Comparison of ENCODE assay signal across 8 mouse cellular contexts in genomic region chr8:94152513-94153300, GRCm38 (mm10). TPM values are rescaled to one million over a fixed set of nuclear protein-coding genes. Genes with fewer than 3 reads are reported as not detected.
A peak's percentile ranks its signal among the peaks of the same experiment; 100 is the strongest.
DNase-seq lines count a peak whose midpoint lies in the region; ATAC-seq and TF ChIP-seq lines count a peak whose summit lies in the region.

Gene Mt3, plus strand, starts transcription at chr8:94152607.

- H3K27ac ChIP-seq in CH12.LX (ENCODE audit: insufficient read depth, low read depth): peak within 1 kb of the TSS; percentile 79
- peak within 1 kb of the TSS; percentile 76 for H3K27ac ChIP-seq in forebrain, embryonic 10.5 days
- H3K27ac ChIP-seq in heart, embryonic 15.5 days: no peak within 1 kb of the TSS
- peak within 1 kb of the TSS; percentile 87 for H3K27ac ChIP-seq in liver, embryonic 14.5 days

- DNase-seq in CH12.LX (ENCODE audit: extremely low read depth): no peak
- peak; percentile 96 for DNase-seq in brain, adult 2 months (ENCODE audit: low read depth, low spot score)
- DNase-seq in forebrain, embryonic 10.5 days (ENCODE audit: extremely low spot score, low spot score): peak; percentile 63
- DNase-seq in kidney, postnatal 4 days: peak; percentile 60 to 76
- DNase-seq in liver, embryonic 14.5 days (ENCODE audit: low read depth in 3 of 3, low spot score in 3 of 3): no peak
- peak; percentile 83 for DNase-seq in retina, postnatal 1 day

- dilution Hi-C loops in CH12.LX (cut with MboI; ENCODE audit: extremely low pct_ligation_motif_present, extremely low pct_unique_long_range_greater_than_20kb, low sequenced_read_pairs): no loop called here

- TF ChIP-seq POLR2A in CH12.LX (IDR thresholded peaks at IDR 0.05; ENCODE audit: low read depth, low read length): peak; percentile 77

- TF ChIP-seq RAD21 in CH12.LX (IDR thresholded peaks at IDR 0.05; ENCODE audit: low read depth, low read length): peak; percentile 50

- H3K4me3 ChIP-seq in CH12.LX (replicated peaks in 1 of 3; ENCODE audit: low read depth in 2 of 3, low read length in 2 of 3, poor library complexity in 1 of 3): peak within 1 kb of the TSS in 2 of 3 experiments; percentile 37 to 58
- peak within 1 kb of the TSS; percentile 51 for H3K4me3 ChIP-seq in forebrain, embryonic 10.5 days
- H3K4me3 ChIP-seq in heart, embryonic 15.5 days: peak within 1 kb of the TSS; percentile 55
- no peak within 1 kb of the TSS for H3K4me3 ChIP-seq in liver, embryonic 14.5 days (ENCODE audit: insufficient read depth in 1 of 2, low read depth in 2 of 2, low read length in 2 of 2)

- TF ChIP-seq EP300 in CH12.LX (IDR thresholded peaks at IDR 0.05; ENCODE audit: low read length): no peak
- no peak for TF ChIP-seq EP300 in liver, embryonic 14.5 days (IDR thresholded peaks at IDR 0.05; ENCODE audit: low read depth)

- in situ Hi-C loops in CH12.LX (cut with MboI; ENCODE audit: low pct_ligation_motif_present, low pct_unique_long_range_greater_than_20kb, low sequenced_read_pairs): no loop called here

- WGBS in forebrain, embryonic 10.5 days: 2% methylated on average over 29 of the region's 29 CpGs
- WGBS in heart, embryonic 15.5 days: 3% methylated on average over 29 of the region's 29 CpGs
- 2% methylated on average over 29 of the region's 29 CpGs for WGBS in liver, embryonic 14.5 days (ENCODE audit: insufficient replicate concordance)

- H3K4me2 ChIP-seq in CH12.LX (ENCODE audit: insufficient read depth, low read depth, poor library complexity, severe bottlenecking): peak within 1 kb of the TSS; percentile 83
- H3K4me2 ChIP-seq in heart, embryonic 15.5 days: peak within 1 kb of the TSS; percentile 83
- peak within 1 kb of the TSS; percentile 54 for H3K4me2 ChIP-seq in liver, embryonic 14.5 days (ENCODE audit: low read depth)

- ATAC-seq in heart, embryonic 15.5 days (replicated peaks; ENCODE audit: insufficient number of reproducible peaks, insufficient read depth, low FRiP score, low read depth): peak; percentile 80
- ATAC-seq in liver, embryonic 14.5 days (ENCODE audit: insufficient read depth): no peak
- no peak for ATAC-seq in inflammation-experienced regulatory T-cells, adult 6 months

- peak in 1 of 2 experiments; percentile 70; a peak in 2 of 4 replicates for TF ChIP-seq CTCF in CH12.LX (conservative IDR thresholded peaks at IDR 0.05 in 1 of 2, IDR thresholded peaks at IDR 0.05 in 1 of 2; ENCODE audit: low read depth in 2 of 2, low read length in 2 of 2)
- peak; percentile 54 for TF ChIP-seq CTCF in liver, embryonic 14.5 days (IDR thresholded peaks at IDR 0.05; ENCODE audit: low read depth)

- peak within 1 kb of the TSS; percentile 18; the same call in 1 of the 2 replicates for H3K9ac ChIP-seq in CH12.LX (ENCODE audit: insufficient read depth, low read depth)
- peak within 1 kb of the TSS; percentile 52 for H3K9ac ChIP-seq in heart, embryonic 15.5 days
- H3K9ac ChIP-seq in liver, embryonic 14.5 days (replicated peaks): no peak within 1 kb of the TSS

- H3K4me1 ChIP-seq in CH12.LX (ENCODE audit: control insufficient read depth in 1 of 2, insufficient read depth in 2 of 2): peaks cover 15% of the 10 kb centered on the region in 2 experiments
- H3K4me1 ChIP-seq in forebrain, embryonic 10.5 days: peaks cover 48% of the 10 kb centered on the region
- H3K4me1 ChIP-seq in heart, embryonic 15.5 days (replicated peaks): peaks cover 36% of the 10 kb centered on the region
- H3K4me1 ChIP-seq in liver, embryonic 14.5 days (replicated peaks; ENCODE audit: control insufficient read depth in 2 of 2, insufficient read depth in 2 of 2, low read length in 1 of 2): peaks cover 15 to 23% of the 10 kb centered on the region in 2 experiments

- no peaks in the 10 kb centered on the region for H3K27me3 ChIP-seq in CH12.LX (replicated peaks)
- peaks cover 40% of the 10 kb centered on the region for H3K27me3 ChIP-seq in forebrain, embryonic 10.5 days (ENCODE audit: poor library complexity, severe bottlenecking)
- H3K27me3 ChIP-seq in heart, embryonic 15.5 days: peaks cover 14% of the 10 kb centered on the region
- H3K27me3 ChIP-seq in liver, embryonic 14.5 days (ENCODE audit: control insufficient read depth, insufficient read depth, low read length): peaks cover 28% of the 10 kb centered on the region

- H3K36me3 ChIP-seq in CH12.LX (replicated peaks in 1 of 2; ENCODE audit: control insufficient read depth in 1 of 2, insufficient read depth in 1 of 2, low read length in 1 of 2): no peaks in the 10 kb centered on the region
- no peaks in the 10 kb centered on the region for H3K36me3 ChIP-seq in forebrain, embryonic 10.5 days (replicated peaks)
- H3K36me3 ChIP-seq in heart, embryonic 15.5 days: no peaks in the 10 kb centered on the region
- H3K36me3 ChIP-seq in liver, embryonic 14.5 days (replicated peaks; ENCODE audit: control insufficient read depth, insufficient read depth, low read depth): no peaks in the 10 kb centered on the region

- H3K9me3 ChIP-seq in CH12.LX (replicated peaks; ENCODE audit: low read length): no peaks in the 10 kb centered on the region
- no peaks in the 10 kb centered on the region for H3K9me3 ChIP-seq in forebrain, embryonic 10.5 days
- no peaks in the 10 kb centered on the region for H3K9me3 ChIP-seq in heart, embryonic 15.5 days (replicated peaks)
- no peaks in the 10 kb centered on the region for H3K9me3 ChIP-seq in liver, embryonic 14.5 days (ENCODE audit: control insufficient read depth, low read length)

- H3K79me2 ChIP-seq in CH12.LX (replicated peaks; ENCODE audit: control insufficient read depth, extremely low read depth, insufficient read depth, poor library complexity, severe bottlenecking): no peaks in the 10 kb centered on the region

TF ChIP-seq in CH12.LX, 34 proteins besides CTCF, POLR2A, EP300 and RAD21:
- TF ChIP-seq NELFE (IDR thresholded peaks at IDR 0.05; ENCODE audit: low read depth, low read length): peak; percentile 46; the same call in 1 of the 2 replicates
- TF ChIP-seq CHD1 (IDR thresholded peaks at IDR 0.05; ENCODE audit: low read depth, low read length): no peak
- TF ChIP-seq ZMIZ1 (IDR thresholded peaks at IDR 0.05; ENCODE audit: low read depth, low read length): no peak
- TF ChIP-seq PAX5 (IDR thresholded peaks at IDR 0.05; ENCODE audit: low read length): no peak
- TF ChIP-seq NRF1 (IDR thresholded peaks at IDR 0.05; ENCODE audit: low read depth, low read length): peak; percentile 70
- TF ChIP-seq MAZ (IDR thresholded peaks at IDR 0.05; ENCODE audit: low read depth, low read length): no peak
- no peak for TF ChIP-seq ZC3H11A (IDR thresholded peaks at IDR 0.05; ENCODE audit: low read depth, low read length)
- no peak for TF ChIP-seq MEF2A (IDR thresholded peaks at IDR 0.05; ENCODE audit: borderline replicate concordance, low read depth, low read length)
- peak; percentile 35; the same call in 1 of the 2 replicates for TF ChIP-seq SMC3 (IDR thresholded peaks at IDR 0.05; ENCODE audit: low read depth, low read length)
- TF ChIP-seq POLR2AphosphoS2 (IDR thresholded peaks at IDR 0.05; ENCODE audit: low read depth, low read length): no peak
- no peak for TF ChIP-seq E2F4 (IDR thresholded peaks at IDR 0.05; ENCODE audit: insufficient replicate concordance, low read depth, low read length)
- TF ChIP-seq KAT2A (IDR thresholded peaks at IDR 0.05; ENCODE audit: insufficient replicate concordance, low read length): no peak
- peak; percentile 39; the same call in 1 of the 2 replicates for TF ChIP-seq TCF12 (IDR thresholded peaks at IDR 0.05; ENCODE audit: low read depth, low read length)
- TF ChIP-seq ZKSCAN1 (IDR thresholded peaks at IDR 0.05; ENCODE audit: borderline replicate concordance, low read depth, low read length): no peak
- TF ChIP-seq MAFK (IDR thresholded peaks at IDR 0.05; ENCODE audit: insufficient replicate concordance, low read length): no peak
- peak; percentile 82 for TF ChIP-seq TBP (conservative IDR thresholded peaks at IDR 0.05; ENCODE audit: low read depth, low read length)
- TF ChIP-seq BHLHE40 (IDR thresholded peaks at IDR 0.05; ENCODE audit: low read depth, low read length): 0 out of 2 replicates have a peak, but pooled peaks have one; percentile 36

RNA-seq across cellular contexts. Expression of gene Mt3, which starts in this region (rescaled TPM):
- 20.0 and 20.6 TPM in 2 replicates for total RNA-seq in CH12.LX (2012; rRNA removed)
- total RNA-seq in CH12.LX (2014; rRNA removed): not detected in 2 replicates
- 1.9 and 2.5 TPM in 2 replicates for polyA plus RNA-seq in CH12.LX (2012; ENCODE audit: insufficient read length, low read depth)
- polyA plus RNA-seq in forebrain, embryonic 10.5 days (2016; fragmentation: Nextera tagmentation; extraction: Ambion mirVana): 20.7 and 21.5 TPM in 2 replicates
- polyA plus RNA-seq in heart, embryonic 15.5 days (2015; fragmentation: Nextera tagmentation; extraction: Ambion mirVana): 56.5 and 69.8 TPM in 2 replicates
- 0.10 and 0.30 TPM in 2 replicates for polyA plus RNA-seq in liver, embryonic 14.5 days (2012; rRNA removed)
- polyA plus RNA-seq in liver, embryonic 14.5 days (2014; fragmentation: Nextera tagmentation; extraction: Ambion mirVana): 0.61 TPM in 1 of 2 replicates, not detected in the other
- 1 to 10 TPM in 1 of 3 experiments, not detected in 2; 5.9 TPM for polyA plus RNA-seq in inflammation-experienced regulatory T-cells, adult 6 months (2017; shearing (Covaris generic))

Comparison
In these comparisons a context has a peak if more than half of its experiments do, and no peak if none do; other contexts are left out.
1. DNase-seq: peak in brain, adult 2 months (single experiment), forebrain, embryonic 10.5 days (single experiment), kidney, postnatal 4 days (2 of 2) and retina, postnatal 1 day (single experiment); none in CH12.LX (single experiment) and liver, embryonic 14.5 days (0 of 3).
2. H3K4me3 ChIP-seq: peak in CH12.LX (2 of 3), forebrain, embryonic 10.5 days (single experiment) and heart, embryonic 15.5 days (single experiment); none in liver, embryonic 14.5 days (0 of 2).
3. Peak in every context shown above with its lines, with median percentiles within 50 percentile points of each other: H3K4me2 ChIP-seq.